Mouse (Mus musculus): ENCODE data around the gene Fbf1. TPM values are rescaled to one million over a fixed set of nuclear protein-coding genes. Genes with fewer than 3 reads are reported as not detected.

Fbf1 gene
- polyA plus RNA-seq, 1 experiment = 48.2 TPM

DNA sequence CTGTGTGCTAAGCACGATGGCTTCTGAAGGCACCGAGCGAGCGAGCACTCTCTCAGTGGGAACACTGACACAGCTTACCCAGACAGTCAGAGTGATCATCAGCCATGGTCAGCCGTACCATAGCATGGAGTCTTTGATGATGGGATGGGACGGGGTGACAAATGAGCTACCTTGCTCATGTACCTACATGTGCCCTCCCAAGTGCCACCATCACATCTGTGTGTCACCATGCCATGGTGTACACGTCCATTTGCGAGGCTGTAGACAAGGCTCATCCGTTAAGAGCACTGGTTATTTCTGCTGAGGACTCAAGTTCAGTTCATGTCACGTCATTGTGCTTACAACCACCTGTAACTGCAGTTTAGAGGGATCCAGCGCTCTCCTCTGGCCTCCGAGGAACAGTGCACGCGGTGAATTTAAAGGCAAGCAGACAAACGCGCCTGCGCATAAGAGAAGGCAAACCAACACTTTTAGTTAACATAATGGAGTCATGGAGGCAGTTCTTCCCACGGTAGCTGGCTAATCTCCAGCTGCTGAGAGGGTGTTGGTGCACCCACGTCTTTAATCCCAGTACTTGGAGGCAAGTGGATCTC, 56.3 kb downstream of the Fbf1 start:
- Histone ChIP-seq H3K27ac (ENCODE audit: control insufficient read depth, insufficient read depth, low read depth, low read length) (no peak overlapping the region), H3K4me3 (ENCODE audit: control insufficient read depth, low read depth, low read length) (no peak overlapping the region), H3K4me1 (ENCODE audit: control insufficient read depth, insufficient read depth, low read length) (peaks cover 25% of the 10 kb centered on the region), H3K36me3 (ENCODE audit: control insufficient read depth, insufficient read depth, low read length) (no peaks in the 10 kb centered on the region), H3K27me3 (ENCODE audit: control insufficient read depth, insufficient read depth, low read length) (no peaks in the 10 kb centered on the region)
- no peak for TF ChIP-seq CTCF (IDR thresholded peaks at IDR 0.05; ENCODE audit: control insufficient read depth, insufficient read depth, insufficient replicate concordance, low read depth, low read length)
- TF ChIP-seq POLR2A (IDR thresholded peaks at IDR 0.05; ENCODE audit: control insufficient read depth, low read depth, low read length) = no peak

DNA sequence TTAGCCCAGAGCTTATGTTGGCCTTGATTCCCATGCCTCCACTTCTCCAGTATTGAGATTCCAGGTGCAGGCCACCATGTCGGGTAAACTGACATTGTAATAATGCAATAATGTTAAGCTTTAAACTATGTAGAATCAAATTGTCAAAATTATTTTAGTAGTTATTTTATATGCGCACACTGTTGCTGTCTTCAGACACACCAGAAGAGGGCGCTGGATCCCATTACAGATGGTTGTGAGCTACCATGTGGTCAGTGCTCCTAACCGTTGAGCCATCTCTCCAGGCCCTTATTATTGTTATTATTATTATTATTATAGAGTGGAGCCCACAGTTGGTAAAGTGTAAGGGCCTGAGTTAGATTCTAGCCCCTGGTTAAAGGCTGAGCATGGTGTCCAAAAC, 56.9 kb downstream of the Fbf1 start:
- TF ChIP-seq POLR2A (IDR thresholded peaks at IDR 0.05; ENCODE audit: control insufficient read depth, low read depth, low read length) (no peak), CTCF (IDR thresholded peaks at IDR 0.05; ENCODE audit: control insufficient read depth, insufficient read depth, insufficient replicate concordance, low read depth, low read length) (no peak)
- H3K27me3 ChIP-seq (ENCODE audit: control insufficient read depth, insufficient read depth, low read length) = no peaks in the 10 kb centered on the region
- H3K4me3 ChIP-seq (ENCODE audit: control insufficient read depth, low read depth, low read length) = no peak overlapping the region
- no peaks in the 10 kb centered on the region for H3K36me3 ChIP-seq (ENCODE audit: control insufficient read depth, insufficient read depth, low read length)
- H3K4me1 ChIP-seq (ENCODE audit: control insufficient read depth, insufficient read depth, low read length) = peaks cover 28% of the 10 kb centered on the region
- H3K27ac ChIP-seq (ENCODE audit: control insufficient read depth, insufficient read depth, low read depth, low read length) = no peak overlapping the region

DNA sequence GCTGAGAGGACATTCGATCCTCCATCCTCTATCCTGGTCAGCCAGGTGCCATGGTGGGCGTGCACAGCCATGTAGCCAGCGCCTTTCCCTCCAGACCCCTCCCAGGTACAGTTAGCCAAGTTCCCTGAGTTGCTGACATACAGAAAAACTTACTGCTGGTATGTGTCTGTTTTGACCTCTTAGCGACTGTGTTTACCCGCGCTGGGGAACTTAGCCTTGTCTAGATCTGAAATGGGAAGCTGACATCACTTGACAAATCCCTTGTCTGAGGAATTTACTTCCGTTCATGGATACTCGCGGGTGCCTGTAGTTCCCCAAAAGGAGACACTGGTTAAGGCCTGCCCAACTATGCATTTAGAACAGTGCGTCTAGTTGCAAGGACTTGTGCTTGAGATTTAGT, 57.4 kb downstream of the Fbf1 start:
- H3K4me3 ChIP-seq (ENCODE audit: control insufficient read depth, low read depth, low read length) = peak overlapping the region; percentile 82
- no peaks in the 10 kb centered on the region for H3K27me3 ChIP-seq (ENCODE audit: control insufficient read depth, insufficient read depth, low read length)
- H3K27ac ChIP-seq (ENCODE audit: control insufficient read depth, insufficient read depth, low read depth, low read length) = peak overlapping the region; percentile 42; the same call in 1 of the 2 replicates
- no peak for TF ChIP-seq POLR2A (IDR thresholded peaks at IDR 0.05; ENCODE audit: control insufficient read depth, low read depth, low read length)
- no peak for TF ChIP-seq CTCF (IDR thresholded peaks at IDR 0.05; ENCODE audit: control insufficient read depth, insufficient read depth, insufficient replicate concordance, low read depth, low read length)
- H3K4me1 ChIP-seq (ENCODE audit: control insufficient read depth, insufficient read depth, low read length) = peaks cover 28% of the 10 kb centered on the region
- no peaks in the 10 kb centered on the region for H3K36me3 ChIP-seq (ENCODE audit: control insufficient read depth, insufficient read depth, low read length)

DNA sequence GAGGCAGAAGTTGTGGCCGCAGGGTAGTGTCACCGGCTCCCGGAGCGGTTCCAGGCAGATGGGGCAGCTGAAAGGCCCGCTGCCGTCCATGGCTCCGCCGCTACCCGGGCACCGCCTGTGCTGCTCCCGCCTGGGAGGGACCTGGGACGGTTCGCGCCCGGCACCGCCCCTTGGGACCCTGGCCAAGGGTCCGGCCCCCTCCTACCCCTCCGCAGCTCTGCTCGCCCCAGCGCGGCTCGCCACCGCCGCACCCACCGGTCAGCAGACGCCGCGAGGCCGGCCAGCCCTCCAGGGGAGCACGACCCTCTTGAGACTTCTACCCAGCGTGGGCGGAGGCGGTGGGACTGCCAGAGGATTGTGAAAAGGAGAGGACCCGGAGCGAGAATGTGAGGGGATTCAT, 57.8 kb downstream of the Fbf1 start:
- H3K4me1 ChIP-seq (ENCODE audit: control insufficient read depth, insufficient read depth, low read length) = peaks cover 28% of the 10 kb centered on the region
- no peaks in the 10 kb centered on the region for H3K27me3 ChIP-seq (ENCODE audit: control insufficient read depth, insufficient read depth, low read length)

DNA sequence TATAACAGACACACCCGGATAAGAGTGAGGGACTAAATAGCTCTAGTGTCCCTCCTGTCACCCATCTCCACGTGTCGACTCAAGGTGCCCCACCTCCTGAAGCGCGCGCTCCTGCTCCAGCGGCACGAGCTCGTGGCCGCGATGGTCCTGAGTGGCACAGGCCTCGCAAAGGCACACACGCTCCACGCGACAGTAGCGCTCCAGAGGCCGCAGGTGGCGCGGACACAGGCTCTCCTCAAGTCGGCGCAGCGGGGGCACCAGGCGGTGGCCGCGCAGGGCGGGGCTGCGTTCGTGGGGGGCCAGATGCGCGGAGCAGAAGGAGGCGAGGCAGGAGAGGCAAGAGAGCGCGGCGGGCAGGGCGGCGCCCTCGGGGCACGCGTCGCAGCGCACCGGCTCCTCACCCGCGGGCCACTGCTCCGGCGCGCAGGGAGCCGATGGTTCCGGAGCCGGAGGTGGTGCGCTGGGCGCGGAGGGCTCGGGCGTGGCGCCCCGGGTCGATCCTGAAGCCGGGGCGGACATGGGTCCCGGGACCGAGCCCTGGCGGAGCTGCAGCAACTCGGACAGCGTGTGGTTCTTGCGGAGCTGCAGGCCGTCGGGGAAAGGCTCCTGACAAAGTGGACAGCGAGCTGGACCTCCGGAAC, 58.4 kb downstream of the Fbf1 start:
- H3K27me3 ChIP-seq (ENCODE audit: control insufficient read depth, insufficient read depth, low read length) = no peaks in the 10 kb centered on the region

More for the DNA sequence above, 57.8 kb downstream of the Fbf1 start:
- TF ChIP-seq POLR2A (IDR thresholded peaks at IDR 0.05; ENCODE audit: control insufficient read depth, low read depth, low read length) = peak; percentile 66
- no peak for TF ChIP-seq CTCF (IDR thresholded peaks at IDR 0.05; ENCODE audit: control insufficient read depth, insufficient read depth, insufficient replicate concordance, low read depth, low read length)
- no peaks in the 10 kb centered on the region for H3K36me3 ChIP-seq (ENCODE audit: control insufficient read depth, insufficient read depth, low read length)
- H3K4me3 ChIP-seq (ENCODE audit: control insufficient read depth, low read depth, low read length) = peak overlapping the region; percentile 82
- peak overlapping the region; percentile 42 for H3K27ac ChIP-seq (ENCODE audit: control insufficient read depth, insufficient read depth, low read depth, low read length)

DNA sequence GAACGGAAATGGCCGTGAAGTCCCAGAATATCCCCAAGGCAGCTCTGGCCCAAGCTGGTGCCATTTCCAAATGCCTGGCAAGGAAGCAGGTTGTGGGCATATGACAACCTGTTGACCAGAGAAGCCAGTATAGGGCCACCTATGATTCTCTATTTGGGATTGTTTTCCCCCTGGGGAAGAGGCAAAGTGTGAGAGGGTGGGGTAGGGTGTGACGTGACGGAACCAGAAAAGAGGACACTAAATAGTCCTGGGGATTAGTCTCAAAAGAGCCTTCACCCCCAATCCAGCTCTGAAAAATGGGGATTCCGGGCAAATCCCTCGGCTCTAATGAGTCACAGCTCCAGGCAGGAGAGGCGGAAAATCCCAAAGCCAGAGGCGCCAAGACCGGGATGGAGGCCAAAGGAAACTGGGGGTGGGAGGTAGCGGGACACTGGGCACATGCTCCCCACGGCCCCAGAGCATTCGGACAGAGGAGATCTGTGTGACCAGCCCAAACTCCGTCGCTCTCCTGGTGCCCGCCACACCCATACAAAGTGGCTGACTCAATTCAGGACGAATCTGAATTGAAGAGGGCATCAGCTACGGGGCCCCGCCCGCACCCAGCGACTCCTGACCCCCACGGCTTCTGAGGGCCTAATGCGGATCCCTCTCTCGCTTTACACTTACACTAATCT, 59.4 kb downstream of the Fbf1 start:
- H3K4me1 ChIP-seq (ENCODE audit: control insufficient read depth, insufficient read depth, low read length) = peaks cover 35% of the 10 kb centered on the region
- H3K27ac ChIP-seq (ENCODE audit: control insufficient read depth, insufficient read depth, low read depth, low read length) = peak overlapping the region; percentile 36
- H3K4me3 ChIP-seq (ENCODE audit: control insufficient read depth, low read depth, low read length) = peak overlapping the region; percentile 82
- H3K36me3 ChIP-seq (ENCODE audit: control insufficient read depth, insufficient read depth, low read length) = no peaks in the 10 kb centered on the region
- no peak for TF ChIP-seq CTCF (IDR thresholded peaks at IDR 0.05; ENCODE audit: control insufficient read depth, insufficient read depth, insufficient replicate concordance, low read depth, low read length)
- H3K27me3 ChIP-seq (ENCODE audit: control insufficient read depth, insufficient read depth, low read length) = no peaks in the 10 kb centered on the region

More for the DNA sequence above, 58.4 kb downstream of the Fbf1 start:
- Histone ChIP-seq H3K4me1 (ENCODE audit: control insufficient read depth, insufficient read depth, low read length) (peaks cover 28% of the 10 kb centered on the region), H3K36me3 (ENCODE audit: control insufficient read depth, insufficient read depth, low read length) (no peaks in the 10 kb centered on the region), H3K27ac (ENCODE audit: control insufficient read depth, insufficient read depth, low read depth, low read length) (peak overlapping the region; percentile 27), H3K4me3 (ENCODE audit: control insufficient read depth, low read depth, low read length) (peak overlapping the region; percentile 82)
- no peak for TF ChIP-seq POLR2A (IDR thresholded peaks at IDR 0.05; ENCODE audit: control insufficient read depth, low read depth, low read length)
- no peak for TF ChIP-seq CTCF (IDR thresholded peaks at IDR 0.05; ENCODE audit: control insufficient read depth, insufficient read depth, insufficient replicate concordance, low read depth, low read length)

DNA sequence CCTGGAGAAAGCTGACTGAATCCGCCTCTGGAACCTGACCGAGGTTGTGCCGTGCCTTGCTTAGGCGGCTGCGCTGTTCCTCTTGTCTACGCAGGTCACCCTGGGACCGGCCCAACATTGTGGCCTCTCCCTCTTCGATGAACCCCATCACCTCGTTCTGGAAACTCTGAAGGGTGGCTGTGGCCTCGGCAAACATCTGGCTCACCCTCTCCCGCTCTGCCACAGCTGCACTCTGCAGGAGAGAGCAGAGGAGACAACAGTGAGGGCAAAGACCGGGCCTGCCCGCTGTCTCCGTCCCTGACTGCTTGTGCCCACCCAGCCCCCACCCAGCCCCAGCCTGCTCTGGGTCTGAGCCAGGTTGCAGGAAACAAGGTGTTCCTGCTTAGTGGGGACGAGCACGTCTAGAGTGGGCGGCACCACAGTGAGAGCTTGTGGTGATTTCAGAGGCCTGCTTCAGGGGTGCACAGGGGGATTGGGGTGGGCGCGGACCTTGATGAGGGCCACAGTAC, 60.1 kb downstream of the Fbf1 start:
- TF ChIP-seq POLR2A (IDR thresholded peaks at IDR 0.05; ENCODE audit: control insufficient read depth, low read depth, low read length) (no peak), CTCF (IDR thresholded peaks at IDR 0.05; ENCODE audit: control insufficient read depth, insufficient read depth, insufficient replicate concordance, low read depth, low read length) (no peak)
- Histone ChIP-seq H3K27ac (ENCODE audit: control insufficient read depth, insufficient read depth, low read depth, low read length) (peak overlapping the region; percentile 78), H3K4me1 (ENCODE audit: control insufficient read depth, insufficient read depth, low read length) (peaks cover 38% of the 10 kb centered on the region), H3K27me3 (ENCODE audit: control insufficient read depth, insufficient read depth, low read length) (no peaks in the 10 kb centered on the region), H3K36me3 (ENCODE audit: control insufficient read depth, insufficient read depth, low read length) (no peaks in the 10 kb centered on the region), H3K4me3 (ENCODE audit: control insufficient read depth, low read depth, low read length) (peak overlapping the region; percentile 82)
